Comparison of ENCODE assay signal across 8 mouse cellular contexts in the genomic region with DNA sequence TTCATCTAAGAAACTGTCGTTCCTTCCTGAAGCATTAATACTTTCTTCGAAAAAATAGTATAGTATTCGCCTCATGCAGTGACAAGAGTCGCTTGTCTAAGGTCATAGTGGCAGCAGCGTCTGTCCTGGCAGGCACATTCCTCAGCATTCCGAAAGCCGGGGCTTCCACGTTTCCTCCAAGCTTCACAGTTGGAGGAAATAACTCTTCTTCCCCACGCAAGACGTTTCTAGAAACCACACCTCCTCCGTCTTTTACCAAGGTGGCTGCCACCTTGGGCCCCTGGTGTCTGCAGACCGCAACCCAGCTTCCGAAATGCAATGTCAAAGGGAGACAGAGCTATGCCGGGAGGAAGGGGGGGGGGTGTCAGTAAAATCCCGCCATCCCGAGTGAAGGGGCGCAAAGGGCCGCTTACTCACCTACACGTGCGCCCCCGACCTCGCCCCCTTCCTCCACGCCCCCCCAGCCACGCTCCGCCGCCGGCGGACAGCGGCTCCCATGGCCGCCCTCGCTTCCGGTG. TPM values are rescaled to one million over a fixed set of nuclear protein-coding genes. Genes with fewer than 3 reads are reported as not detected.
DNase-seq lines count a peak whose midpoint lies in the region; ATAC-seq and TF ChIP-seq lines count a peak whose summit lies in the region.

No protein-coding gene starts in this region.

- no peaks in the 10 kb centered on the region for H3K9me3 ChIP-seq in heart, embryonic 13.5 days
- no peaks in the 10 kb centered on the region for H3K9me3 ChIP-seq in CH12.LX (replicated peaks; ENCODE audit: low read length)
- no peaks in the 10 kb centered on the region for H3K9me3 ChIP-seq in hindbrain, postnatal 0 days (ENCODE audit: low read length)

- H3K27me3 ChIP-seq in heart, embryonic 13.5 days (replicated peaks) = no peaks in the 10 kb centered on the region
- no peaks in the 10 kb centered on the region for H3K27me3 ChIP-seq in CH12.LX (replicated peaks)
- no peaks in the 10 kb centered on the region for H3K27me3 ChIP-seq in hindbrain, postnatal 0 days (ENCODE audit: insufficient read depth, low read length)

- peaks cover 46% of the 10 kb centered on the region for H3K4me1 ChIP-seq in heart, embryonic 13.5 days
- H3K4me1 ChIP-seq in CH12.LX (ENCODE audit: control insufficient read depth in 1 of 2, insufficient read depth in 2 of 2) = peaks cover 5 to 36% of the 10 kb centered on the region in 2 experiments; a peak in 3 of 4 replicates
- peaks cover 8% of the 10 kb centered on the region for H3K4me1 ChIP-seq in brown adipose tissue, adult 24 weeks (ENCODE audit: control insufficient read depth, insufficient read depth, insufficient read length, low read length)
- no peaks in the 10 kb centered on the region for H3K4me1 ChIP-seq in hindbrain, postnatal 0 days (ENCODE audit: insufficient read depth, low read length)

- in situ Hi-C loops in CH12.LX (cut with MboI; ENCODE audit: low pct_ligation_motif_present, low pct_unique_long_range_greater_than_20kb, low sequenced_read_pairs) = no loop called here

- peak overlapping the region; percentile 92 for H3K9ac ChIP-seq in heart, embryonic 13.5 days
- peak overlapping the region; percentile 84 for H3K9ac ChIP-seq in CH12.LX (ENCODE audit: insufficient read depth, low read depth)
- H3K9ac ChIP-seq in hindbrain, postnatal 0 days (replicated peaks; ENCODE audit: low read length) = peak overlapping the region; percentile 83

- peak overlapping the region; percentile 83 for H3K4me2 ChIP-seq in heart, embryonic 13.5 days
- H3K4me2 ChIP-seq in CH12.LX (ENCODE audit: insufficient read depth, low read depth, poor library complexity, severe bottlenecking) = peak overlapping the region; percentile 44; the same call in 1 of the 2 replicates
- peak overlapping the region; percentile 81 for H3K4me2 ChIP-seq in hindbrain, postnatal 0 days (ENCODE audit: low read depth, low read length)

- TF ChIP-seq EP300 in CH12.LX (IDR thresholded peaks at IDR 0.05; ENCODE audit: low read length) = peak; percentile 7; the same call in 1 of the 2 replicates

- H3K27ac ChIP-seq in heart, embryonic 13.5 days (replicated peaks) = peak overlapping the region; percentile 99
- peak overlapping the region; percentile 85 for H3K27ac ChIP-seq in CH12.LX (ENCODE audit: insufficient read depth, low read depth)
- H3K27ac ChIP-seq in brown adipose tissue, adult 24 weeks (replicated peaks; ENCODE audit: low read depth, low read length) = peak overlapping the region; percentile 98
- peak overlapping the region; percentile 93 for H3K27ac ChIP-seq in hindbrain, postnatal 0 days

- TF ChIP-seq CTCF in CH12.LX (conservative IDR thresholded peaks at IDR 0.05 in 1 of 2, IDR thresholded peaks at IDR 0.05 in 1 of 2; ENCODE audit: low read depth in 2 of 2, low read length in 2 of 2) = no peak
- no peak for TF ChIP-seq CTCF in hindbrain, postnatal 0 days (IDR thresholded peaks at IDR 0.05; ENCODE audit: low read depth)

- peak; percentile 53 for ATAC-seq in heart, embryonic 13.5 days (ENCODE audit: extremely low read depth, insufficient number of reproducible peaks, low FRiP score, low TSS enrichment)
- ATAC-seq in hindbrain, postnatal 0 days = peak; percentile 76
- peak; percentile 49 for ATAC-seq in megakaryocyte, adult 5-6 weeks (ENCODE audit: poor library complexity, severe bottlenecking)

- no peak for DNase-seq in heart, adult 8-10 months (ENCODE audit: low spot score)
- DNase-seq in CH12.LX (ENCODE audit: extremely low read depth) = no peak
- DNase-seq in hindbrain, postnatal 0 days (ENCODE audit: low spot score) = peak; percentile 53
- no peak for DNase-seq in Muller cell, postnatal 12 days (ENCODE audit: inconsistent ontology term)
- no peak for DNase-seq in spleen, postnatal 14 days (ENCODE audit: low spot score in 2 of 2)

- TF ChIP-seq RAD21 in CH12.LX (IDR thresholded peaks at IDR 0.05; ENCODE audit: low read depth, low read length) = no peak

- dilution Hi-C loops in CH12.LX (cut with MboI; ENCODE audit: extremely low pct_ligation_motif_present, extremely low pct_unique_long_range_greater_than_20kb, low sequenced_read_pairs) = no loop called here

- under 1% methylated on average over 32 of the region's 32 CpGs for WGBS in heart, embryonic 13.5 days
- WGBS in hindbrain, postnatal 0 days = under 1% methylated on average over 32 of the region's 32 CpGs

- peaks cover 36% of the 10 kb centered on the region for H3K79me2 ChIP-seq in CH12.LX (replicated peaks; ENCODE audit: control insufficient read depth, extremely low read depth, insufficient read depth, poor library complexity, severe bottlenecking)

- no peak for TF ChIP-seq POLR2A in CH12.LX (IDR thresholded peaks at IDR 0.05; ENCODE audit: low read depth, low read length)

- peaks cover 30% of the 10 kb centered on the region for H3K36me3 ChIP-seq in heart, embryonic 13.5 days
- peaks cover 17 to 36% of the 10 kb centered on the region in 2 experiments for H3K36me3 ChIP-seq in CH12.LX (replicated peaks in 1 of 2; ENCODE audit: control insufficient read depth in 1 of 2, insufficient read depth in 1 of 2, low read length in 1 of 2)
- peaks cover 7% of the 10 kb centered on the region; the same call in 1 of the 2 replicates for H3K36me3 ChIP-seq in hindbrain, postnatal 0 days (ENCODE audit: insufficient read depth, low read length)

- H3K4me3 ChIP-seq in heart, embryonic 13.5 days = peak overlapping the region; percentile 98
- H3K4me3 ChIP-seq in CH12.LX (replicated peaks in 1 of 3; ENCODE audit: low read depth in 2 of 3, low read length in 2 of 3, poor library complexity in 1 of 3) = peak overlapping the region; percentile 81 to 95 (median 86)
- peak overlapping the region; percentile 90 for H3K4me3 ChIP-seq in brown adipose tissue, adult 24 weeks (ENCODE audit: insufficient read depth, low read depth, low read length)
- peak overlapping the region; percentile 84 for H3K4me3 ChIP-seq in hindbrain, postnatal 0 days (ENCODE audit: low read length)

TF ChIP-seq in CH12.LX, 34 proteins besides CTCF, POLR2A, EP300 and RAD21:
- peak; percentile 98 for TF ChIP-seq SIN3A (IDR thresholded peaks at IDR 0.05; ENCODE audit: low read length)
- peak; percentile 57; the same call in 1 of the 2 replicates for TF ChIP-seq ZMIZ1 (IDR thresholded peaks at IDR 0.05; ENCODE audit: low read depth, low read length)
- TF ChIP-seq ETS1 (conservative IDR thresholded peaks at IDR 0.05; ENCODE audit: low read depth, low read length) = 0 out of 2 replicates have a peak, but pooled peaks have one; percentile 9
- TF ChIP-seq USF2 (conservative IDR thresholded peaks at IDR 0.05; ENCODE audit: low read depth, low read length) = no peak
- no peak for TF ChIP-seq E2F4 (IDR thresholded peaks at IDR 0.05; ENCODE audit: insufficient replicate concordance, low read depth, low read length)
- TF ChIP-seq MXI1 (IDR thresholded peaks at IDR 0.05; ENCODE audit: low read depth, low read length) = peak; percentile 100
- TF ChIP-seq MAX (IDR thresholded peaks at IDR 0.05; ENCODE audit: low read length) = peak; percentile 86
- TF ChIP-seq BHLHE40 (IDR thresholded peaks at IDR 0.05; ENCODE audit: low read depth, low read length) = peak; percentile 76
- peak; percentile 73; the same call in 1 of the 2 replicates for TF ChIP-seq MAZ (IDR thresholded peaks at IDR 0.05; ENCODE audit: low read depth, low read length)
- no peak for TF ChIP-seq JUN (IDR thresholded peaks at IDR 0.05; ENCODE audit: insufficient read depth, low read depth, low read length)
- TF ChIP-seq CHD1 (IDR thresholded peaks at IDR 0.05; ENCODE audit: low read depth, low read length) = peak; percentile 89; the same call in 1 of the 2 replicates
- peak; percentile 41; the same call in 1 of the 2 replicates for TF ChIP-seq MEF2A (IDR thresholded peaks at IDR 0.05; ENCODE audit: borderline replicate concordance, low read depth, low read length)
- TF ChIP-seq MYC (IDR thresholded peaks at IDR 0.05; ENCODE audit: low read depth, low read length) = peak; percentile 73; the same call in 1 of the 2 replicates

RNA-seq across cellular contexts. Expression of a gene that starts 0.9 kb away (rescaled TPM):
- polyA plus RNA-seq in heart, embryonic 13.5 days (2015; fragmentation: Nextera tagmentation; extraction: Ambion mirVana) = 24.3 and 24.8 TPM in 2 replicates
- total RNA-seq in heart, adult 8-10 months (2022) = 10 to 100 TPM; 11.1 to 15.3 (median 13.1) TPM
- 9.7 and 10.7 TPM in 2 replicates for total RNA-seq in CH12.LX (2012; rRNA removed)
- total RNA-seq in CH12.LX (2014; rRNA removed) = 8.0 and 8.8 TPM in 2 replicates
- 20.8 and 22.4 TPM in 2 replicates for polyA plus RNA-seq in CH12.LX (2012; ENCODE audit: insufficient read length, low read depth)
- polyA plus RNA-seq in brown adipose tissue, adult 24 weeks (2012; ENCODE audit: insufficient read depth, insufficient read length, missing spikeins) = 6.8 and 12.1 TPM in 2 replicates
- 4.7 and 7.1 TPM in 2 replicates for total RNA-seq in hindbrain, postnatal 0 days (2014; rRNA removed)
- polyA plus RNA-seq in hindbrain, postnatal 0 days (2015; fragmentation: Nextera tagmentation; extraction: Ambion mirVana) = 32.7 and 41.4 TPM in 2 replicates
- 42.4 and 45.0 TPM in 2 replicates for total RNA-seq in megakaryocyte, adult 5-6 weeks (2015)
- 74.6 and 79.6 TPM in 2 replicates for total RNA-seq in megakaryocyte, adult 5-6 weeks (2017)

RNA-seq across cellular contexts. Expression of a gene that starts 40.5 kb away (rescaled TPM):
- polyA plus RNA-seq in heart, embryonic 13.5 days (2015; fragmentation: Nextera tagmentation; extraction: Ambion mirVana) = 453 and 467 TPM in 2 replicates
- total RNA-seq in heart, adult 8-10 months (2022) = 100 to 1,000 TPM; 168 to 195 (median 176) TPM
- total RNA-seq in CH12.LX (2012; rRNA removed) = 271 and 341 TPM in 2 replicates
- total RNA-seq in CH12.LX (2014; rRNA removed) = 538 and 617 TPM in 2 replicates
- polyA plus RNA-seq in CH12.LX (2012; ENCODE audit: insufficient read length, low read depth) = 355 and 362 TPM in 2 replicates
- polyA plus RNA-seq in brown adipose tissue, adult 24 weeks (2012; ENCODE audit: insufficient read depth, insufficient read length, missing spikeins) = 441 and 473 TPM in 2 replicates
- 99.7 and 118 TPM in 2 replicates for total RNA-seq in hindbrain, postnatal 0 days (2014; rRNA removed)
- polyA plus RNA-seq in hindbrain, postnatal 0 days (2015; fragmentation: Nextera tagmentation; extraction: Ambion mirVana) = 533 and 543 TPM in 2 replicates
- 302 and 324 TPM in 2 replicates for total RNA-seq in megakaryocyte, adult 5-6 weeks (2015)
- 246 and 252 TPM in 2 replicates for total RNA-seq in megakaryocyte, adult 5-6 weeks (2017)
